Comparison of ENCODE assay signal across 8 mouse cellular contexts in genomic region chr1:135324571-135324970, GRCm38 (mm10). TPM values are rescaled to one million over a fixed set of nuclear protein-coding genes. Genes with fewer than 3 reads are reported as not detected.
DNase-seq lines count a peak whose midpoint lies in the region; ATAC-seq and TF ChIP-seq lines count a peak whose summit lies in the region.

Lmod1 (plus strand) TSS chr1:135324807.

- 16% methylated on average over 8 of the region's 8 CpGs for WGBS in hindbrain, embryonic 11.5 days
- WGBS in hindbrain, embryonic 13.5 days: 18% methylated on average over 8 of the region's 8 CpGs
- 19% methylated on average over 8 of the region's 8 CpGs for WGBS in heart, postnatal 0 days
- 14% methylated on average over 8 of the region's 8 CpGs for WGBS in limb, embryonic 12.5 days
- WGBS in stomach, embryonic 14.5 days: 17% methylated on average over 8 of the region's 8 CpGs

- H3K9me3 ChIP-seq in hindbrain, embryonic 11.5 days (ENCODE audit: control insufficient read depth, low read length): no peaks in the 10 kb centered on the region
- no peaks in the 10 kb centered on the region for H3K9me3 ChIP-seq in hindbrain, embryonic 13.5 days
- H3K9me3 ChIP-seq in heart, postnatal 0 days (replicated peaks; ENCODE audit: control insufficient read depth, low read length): no peaks in the 10 kb centered on the region
- H3K9me3 ChIP-seq in limb, embryonic 12.5 days: no peaks in the 10 kb centered on the region
- no peaks in the 10 kb centered on the region for H3K9me3 ChIP-seq in stomach, embryonic 14.5 days (ENCODE audit: control insufficient read depth, low read depth, low read length)

- TF ChIP-seq CTCF in heart, postnatal 0 days (IDR thresholded peaks at IDR 0.05; ENCODE audit: low read depth): no peak

- peak; percentile 52 for DNase-seq in hindbrain, embryonic 11.5 days (ENCODE audit: low spot score)
- peak; percentile 57 for DNase-seq in embryo, embryonic 11.5 days (ENCODE audit: low read depth, low spot score)
- DNase-seq in heart, postnatal 0 days (ENCODE audit: low spot score): peak; percentile 8
- no peak for DNase-seq in thymus, postnatal 4 days
- no peak for DNase-seq in layer of hippocampus, postnatal 36 days

- no peak within 1 kb of the TSS for H3K9ac ChIP-seq in hindbrain, embryonic 11.5 days (ENCODE audit: low read depth, low read length)
- H3K9ac ChIP-seq in hindbrain, embryonic 13.5 days: no peak within 1 kb of the TSS
- H3K9ac ChIP-seq in heart, postnatal 0 days (replicated peaks; ENCODE audit: low read depth, low read length): 0 out of 2 replicates have a peak within 1 kb of the TSS, but pooled peaks have one; percentile 26
- peak within 1 kb of the TSS; percentile 34; the same call in 1 of the 2 replicates for H3K9ac ChIP-seq in limb, embryonic 12.5 days (replicated peaks)
- H3K9ac ChIP-seq in stomach, embryonic 14.5 days (replicated peaks; ENCODE audit: low read depth, low read length): peak within 1 kb of the TSS; percentile 10; the same call in 1 of the 2 replicates

- H3K27me3 ChIP-seq in hindbrain, embryonic 11.5 days (ENCODE audit: control insufficient read depth, insufficient read depth, low read length): no peaks in the 10 kb centered on the region
- peaks cover 23% of the 10 kb centered on the region; the same call in 1 of the 2 replicates for H3K27me3 ChIP-seq in hindbrain, embryonic 13.5 days
- H3K27me3 ChIP-seq in heart, postnatal 0 days (ENCODE audit: control insufficient read depth, insufficient read depth, low read length): peaks cover 12% of the 10 kb centered on the region; the same call in 1 of the 2 replicates
- peaks cover 11% of the 10 kb centered on the region; the same call in 1 of the 2 replicates for H3K27me3 ChIP-seq in limb, embryonic 12.5 days
- H3K27me3 ChIP-seq in stomach, embryonic 14.5 days (ENCODE audit: control insufficient read depth, insufficient read depth, low read length): no peaks in the 10 kb centered on the region

- no peaks in the 10 kb centered on the region for H3K36me3 ChIP-seq in hindbrain, embryonic 11.5 days (ENCODE audit: control insufficient read depth, insufficient read depth, low read length)
- H3K36me3 ChIP-seq in hindbrain, embryonic 13.5 days: no peaks in the 10 kb centered on the region
- H3K36me3 ChIP-seq in heart, postnatal 0 days (replicated peaks; ENCODE audit: control insufficient read depth, insufficient read depth, low read length): no peaks in the 10 kb centered on the region
- H3K36me3 ChIP-seq in limb, embryonic 12.5 days: no peaks in the 10 kb centered on the region
- no peaks in the 10 kb centered on the region for H3K36me3 ChIP-seq in stomach, embryonic 14.5 days (ENCODE audit: control insufficient read depth, insufficient read depth, low read length)

- no peak for TF ChIP-seq EP300 in heart, postnatal 0 days (IDR thresholded peaks at IDR 0.05; ENCODE audit: low read depth)

- H3K4me1 ChIP-seq in hindbrain, embryonic 11.5 days (replicated peaks; ENCODE audit: control insufficient read depth, insufficient read depth, low read length): no peaks in the 10 kb centered on the region
- peaks cover 5% of the 10 kb centered on the region; the same call in 1 of the 2 replicates for H3K4me1 ChIP-seq in hindbrain, embryonic 13.5 days (replicated peaks)
- H3K4me1 ChIP-seq in heart, postnatal 0 days (ENCODE audit: control insufficient read depth, insufficient read depth): 0 out of 2 replicates have a peak, but pooled peaks cover 3% of the 10 kb centered on the region
- peaks cover 21% of the 10 kb centered on the region for H3K4me1 ChIP-seq in limb, embryonic 12.5 days (replicated peaks)
- 0 out of 2 replicates have a peak, but pooled peaks cover 8% of the 10 kb centered on the region for H3K4me1 ChIP-seq in stomach, embryonic 14.5 days (ENCODE audit: control insufficient read depth, insufficient read depth, low read length)

- no peak within 1 kb of the TSS for H3K4me3 ChIP-seq in hindbrain, embryonic 11.5 days (ENCODE audit: low read depth, low read length)
- no peak within 1 kb of the TSS for H3K4me3 ChIP-seq in hindbrain, embryonic 13.5 days
- H3K4me3 ChIP-seq in heart, postnatal 0 days (ENCODE audit: low read depth, low read length): peak within 1 kb of the TSS; percentile 19
- peak within 1 kb of the TSS; percentile 19 for H3K4me3 ChIP-seq in limb, embryonic 12.5 days (replicated peaks)
- H3K4me3 ChIP-seq in stomach, embryonic 14.5 days (ENCODE audit: low read depth, low read length): peak within 1 kb of the TSS; percentile 24

- no peak within 1 kb of the TSS for H3K27ac ChIP-seq in hindbrain, embryonic 11.5 days (ENCODE audit: low read depth, low read length)
- H3K27ac ChIP-seq in hindbrain, embryonic 13.5 days: no peak within 1 kb of the TSS
- H3K27ac ChIP-seq in heart, postnatal 0 days (ENCODE audit: low read depth): peak within 1 kb of the TSS; percentile 5; the same call in 1 of the 2 replicates
- H3K27ac ChIP-seq in limb, embryonic 12.5 days: peak within 1 kb of the TSS; percentile 62
- peak within 1 kb of the TSS; percentile 82 for H3K27ac ChIP-seq in stomach, embryonic 14.5 days (ENCODE audit: low read length)

- no peak for ATAC-seq in hindbrain, embryonic 11.5 days (ENCODE audit: low FRiP score)
- ATAC-seq in hindbrain, embryonic 13.5 days (ENCODE audit: low FRiP score): no peak
- 0 out of 2 replicates have a peak, but pooled peaks have one; percentile 49 for ATAC-seq in heart, postnatal 0 days (ENCODE audit: insufficient read depth, low read depth)
- ATAC-seq in limb, embryonic 12.5 days (ENCODE audit: insufficient number of reproducible peaks, insufficient read depth, low FRiP score, low TSS enrichment, low read depth): peak; percentile 86
- peak; percentile 76; the same call in 1 of the 2 replicates for ATAC-seq in stomach, embryonic 14.5 days (ENCODE audit: insufficient number of reproducible peaks, insufficient read depth, low FRiP score, low read depth)

- peak within 1 kb of the TSS; percentile 11 for H3K4me2 ChIP-seq in hindbrain, embryonic 11.5 days (replicated peaks; ENCODE audit: low read depth, low read length)
- no peak within 1 kb of the TSS for H3K4me2 ChIP-seq in hindbrain, embryonic 13.5 days
- H3K4me2 ChIP-seq in heart, postnatal 0 days (ENCODE audit: low read depth, low read length): peak within 1 kb of the TSS; percentile 37
- H3K4me2 ChIP-seq in limb, embryonic 12.5 days: peak within 1 kb of the TSS; percentile 51
- H3K4me2 ChIP-seq in stomach, embryonic 14.5 days (replicated peaks; ENCODE audit: low read depth, low read length): peak within 1 kb of the TSS; percentile 35

RNA-seq across cellular contexts. Expression of gene Lmod1, which starts in this region (rescaled TPM):
- polyA plus RNA-seq in hindbrain, embryonic 11.5 days (2014; fragmentation: Nextera tagmentation; extraction: Ambion mirVana): 0.32 and 0.45 TPM in 2 replicates
- 0.29 and 0.31 TPM in 2 replicates for polyA plus RNA-seq in hindbrain, embryonic 13.5 days (2015; fragmentation: Nextera tagmentation; extraction: Ambion mirVana)
- 1.1 and 7.5 TPM in 2 replicates for total RNA-seq in heart, postnatal 0 days (2014; rRNA removed; ENCODE audit: low replicate concordance)
- 1.3 TPM in 2 replicates for polyA plus RNA-seq in heart, postnatal 0 days (2015; fragmentation: Nextera tagmentation; extraction: Ambion mirVana)
- polyA plus RNA-seq in limb, embryonic 12.5 days (2016; fragmentation: Nextera tagmentation; extraction: Ambion mirVana): 0.29 and 0.42 TPM in 2 replicates
- 12.6 and 13.2 TPM in 2 replicates for polyA plus RNA-seq in stomach, embryonic 14.5 days (2014; fragmentation: Nextera tagmentation; extraction: Ambion mirVana)
- total RNA-seq in layer of hippocampus, postnatal 36 days (2021): under 1 TPM; 0.70 to 0.91 TPM

Comparison
In these comparisons a context has a peak if more than half of its experiments do, and no peak if none do; other contexts are left out.
1. Peak in DNase-seq and H3K4me2 ChIP-seq in hindbrain, embryonic 11.5 days; RNA of the gene not detected or under 1 TPM.
2. Peak in ATAC-seq, H3K4me3 ChIP-seq, H3K27ac ChIP-seq, H3K9ac ChIP-seq and H3K4me2 ChIP-seq in limb, embryonic 12.5 days; RNA of the gene not detected or under 1 TPM.
3. ATAC-seq: peak in heart, postnatal 0 days (single experiment) and stomach, embryonic 14.5 days (single experiment); none in hindbrain, embryonic 11.5 days (single experiment) and hindbrain, embryonic 13.5 days (single experiment).
4. DNase-seq: peak in embryo, embryonic 11.5 days (single experiment) and heart, postnatal 0 days (single experiment); none in thymus, postnatal 4 days (single experiment) and layer of hippocampus, postnatal 36 days (0 of 2).
5. H3K27ac ChIP-seq: peak in heart, postnatal 0 days (single experiment) and stomach, embryonic 14.5 days (single experiment); none in hindbrain, embryonic 11.5 days (single experiment) and hindbrain, embryonic 13.5 days (single experiment).
6. H3K4me3 ChIP-seq: peak in heart, postnatal 0 days (single experiment) and stomach, embryonic 14.5 days (single experiment); none in hindbrain, embryonic 11.5 days (single experiment) and hindbrain, embryonic 13.5 days (single experiment).
7. H3K9ac ChIP-seq: peak in heart, postnatal 0 days (single experiment) and stomach, embryonic 14.5 days (single experiment); none in hindbrain, embryonic 11.5 days (single experiment) and hindbrain, embryonic 13.5 days (single experiment).